Mouse (Mus musculus) olfactory bulb, adult 2 months (tissue): ENCODE results near the gene Camk2n1. TPM values are rescaled to one million over a fixed set of nuclear protein-coding genes. Genes with fewer than 3 reads are reported as not detected.

Experiments
- H3K27ac ChIP-seq: fragments of 200-500 bp; 2 replicates; pipeline ENCODE4 v1.5.1; 2012; ENCODE audit warnings: low read depth, low read length; ENCODE audit not compliant: insufficient read depth
- H3K4me1 ChIP-seq: fragments of 200-500 bp; 2 replicates; pipeline ENCODE4 v1.6.1; 2012; ENCODE audit warnings: low read length; ENCODE audit not compliant: control insufficient read depth, insufficient read depth
- H3K4me3 ChIP-seq: fragments of 200-500 bp; 2 replicates; pipeline ENCODE4 v1.5.1; 2012; ENCODE audit warnings: mild to moderate bottlenecking, low read depth, low read length, moderate library complexity; ENCODE audit not compliant: insufficient read depth
- CTCF ChIP-seq: fragments of 200-500 bp; IDR thresholded peaks from 2 replicates; pipeline ENCODE4 v1.5.1; 2012; ENCODE audit warnings: low read depth, mild to moderate bottlenecking, low read length, moderate library complexity; ENCODE audit not compliant: insufficient read depth
- POLR2A ChIP-seq: fragments of 200-500 bp; IDR thresholded peaks from 2 replicates; pipeline ENCODE4 v1.6.1; 2012; ENCODE audit warnings: mild to moderate bottlenecking, low read depth, low read length, moderate library complexity; ENCODE audit not compliant: insufficient read depth
- WGBS: fragments of 180-500 bp; shearing (Covaris S2); methylation state at CpG from one replicate; pipeline ENCODE4 v1.1.7; 2018; 5-methylcytosine and 5-hydroxymethylcytosine counted together
- polyA plus RNA-seq: library from polyadenylated mRNA; stranded (reverse); fragments of >200 nt; gene quantifications from 2 replicates; pipeline ENCODE4 v1.2.4, GENCODE M21; 2012; ENCODE audit warnings: low replicate concordance; ENCODE audit not compliant: missing spikeins, insufficient read depth, insufficient read length

Gene Camk2n1
- polyA plus RNA-seq, 1 experiment, result 114 TPM

DNA sequence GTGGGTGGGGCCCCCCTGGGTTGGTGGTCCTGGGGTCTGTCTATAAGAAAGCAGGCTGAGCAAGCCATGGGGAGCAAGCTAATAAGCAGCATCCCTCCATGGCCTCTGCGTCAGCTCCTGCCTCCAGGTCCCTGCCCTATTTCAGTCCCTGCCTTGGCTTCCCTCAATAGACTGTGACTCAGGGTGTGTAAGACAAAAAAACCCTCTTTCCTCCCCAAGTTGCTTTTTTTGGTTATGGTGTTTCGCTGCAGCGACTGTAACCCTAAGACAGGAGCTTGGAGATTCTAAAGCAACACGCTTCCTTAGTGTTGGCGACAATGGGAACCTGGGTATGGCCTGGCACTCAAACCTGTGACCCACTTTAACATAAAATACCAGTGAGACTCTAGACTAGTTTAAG is 7.4 kb downstream of the Camk2n1 start:
- peaks cover 48% of the 10 kb centered on the region for H3K4me1 ChIP-seq
- TF ChIP-seq CTCF (no peak), POLR2A (no peak)
- 63% methylated on average over 5 of the region's 5 CpGs for WGBS
- H3K27ac ChIP-seq, result peak overlapping the region; percentile 83
- H3K4me3 ChIP-seq, result no peak overlapping the region

GRCm38 (mm10) chr4:138462971-138463831 is 9.1 kb downstream of the Camk2n1 start:
- no peak for TF ChIP-seq POLR2A
- no peak for TF ChIP-seq CTCF
- Histone ChIP-seq H3K4me3 (no peak overlapping the region), H3K4me1 (peaks cover 51% of the 10 kb centered on the region), H3K27ac (peak overlapping the region; percentile 99)
- 1% methylated on average over 11 of the region's 11 CpGs for WGBS

DNA sequence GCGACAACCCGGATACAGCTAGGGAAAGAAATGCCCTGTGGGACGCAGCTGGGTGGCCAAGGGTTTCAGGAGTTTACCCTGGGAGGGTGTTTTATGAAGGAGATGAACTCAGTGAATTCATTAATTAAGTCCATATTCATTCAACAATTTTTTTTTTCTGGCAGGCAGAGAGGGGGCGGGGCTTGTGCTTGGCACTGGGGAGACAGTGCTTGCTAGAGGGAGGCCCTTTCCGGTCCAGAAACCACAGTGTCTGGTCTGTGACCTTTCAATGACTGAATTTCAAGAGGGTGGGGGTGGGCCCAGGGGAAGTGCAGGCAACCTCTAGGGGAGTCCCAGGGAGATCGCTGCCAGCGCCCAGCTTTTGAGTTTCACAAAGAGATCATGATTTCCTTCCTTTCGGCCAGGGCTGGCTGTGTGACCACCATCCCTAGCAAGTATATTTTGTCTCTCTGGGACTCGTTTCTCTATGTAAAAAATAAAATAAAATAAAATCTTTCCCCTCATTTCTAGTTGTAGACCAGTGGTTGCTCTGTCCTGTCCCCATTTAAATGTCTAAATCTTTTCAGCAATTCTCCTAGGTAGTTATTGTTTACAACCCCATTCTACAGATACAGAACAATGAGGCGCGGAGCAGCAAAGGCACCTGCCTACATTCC is 9.8 kb downstream of the Camk2n1 start:
- Histone ChIP-seq H3K4me3 (no peak overlapping the region), H3K4me1 (peaks cover 50% of the 10 kb centered on the region), H3K27ac (peak overlapping the region; percentile 99)
- TF ChIP-seq POLR2A, result no peak
- TF ChIP-seq CTCF, result no peak
- 23% methylated on average over 11 of the region's 11 CpGs for WGBS

DNA sequence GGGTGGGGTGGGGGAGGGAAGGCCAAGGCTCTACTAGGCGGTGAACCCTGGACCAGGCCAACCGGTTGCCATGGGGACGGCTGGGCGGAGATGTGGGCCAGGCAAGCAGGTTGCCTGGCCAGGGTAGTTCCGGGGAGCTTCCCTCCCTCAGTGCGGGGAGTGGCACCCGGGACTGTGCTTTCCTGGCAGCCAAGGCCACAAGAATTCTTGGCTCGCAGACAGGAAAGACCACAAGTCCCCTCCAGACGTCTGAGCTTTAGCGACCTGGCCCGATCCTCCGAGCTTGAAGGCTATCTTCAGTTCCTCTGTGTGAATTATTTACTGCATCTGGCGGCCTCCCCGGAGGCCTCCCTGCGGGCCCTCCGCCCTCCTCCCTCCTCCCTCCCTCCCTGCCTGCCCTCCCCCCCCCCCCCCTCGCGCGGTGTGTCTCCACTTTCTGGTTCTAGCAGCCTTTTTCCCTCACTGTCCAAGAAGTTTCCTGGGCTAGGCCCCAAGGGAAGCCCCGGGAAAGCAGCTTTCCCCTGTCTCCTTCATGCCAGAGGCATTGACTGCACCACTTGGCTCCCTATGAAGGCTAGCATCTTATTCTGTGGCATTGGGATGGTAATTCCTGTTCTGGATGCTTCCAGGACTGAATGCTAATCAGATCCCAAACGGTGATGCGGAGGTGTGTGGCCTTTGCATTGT is 10.7 kb downstream of the Camk2n1 start:
- peaks cover 52% of the 10 kb centered on the region for H3K4me1 ChIP-seq
- H3K4me3 ChIP-seq, result no peak overlapping the region
- TF ChIP-seq CTCF, result no peak
- WGBS, result 8% methylated on average over 20 of the region's 22 CpGs
- peak overlapping the region; percentile 69; the same call in 1 of the 2 replicates for H3K27ac ChIP-seq

GRCm38 (mm10) chr4:138465446-138465845 is 11.3 kb downstream of the Camk2n1 start:
- no peak overlapping the region for H3K4me3 ChIP-seq
- H3K4me1 ChIP-seq, result peaks cover 53% of the 10 kb centered on the region
- TF ChIP-seq POLR2A (no peak), CTCF (no peak)
- 74% methylated on average over 8 of the region's 8 CpGs for WGBS
- H3K27ac ChIP-seq, result no peak overlapping the region

- TF ChIP-seq CTCF (no peak), POLR2A (no peak)
- H3K27ac ChIP-seq, result no peak overlapping the region
These were observed 12.6 kb downstream of the Camk2n1 start for GRCm38 (mm10) chr4:138466690-138467089.

DNA sequence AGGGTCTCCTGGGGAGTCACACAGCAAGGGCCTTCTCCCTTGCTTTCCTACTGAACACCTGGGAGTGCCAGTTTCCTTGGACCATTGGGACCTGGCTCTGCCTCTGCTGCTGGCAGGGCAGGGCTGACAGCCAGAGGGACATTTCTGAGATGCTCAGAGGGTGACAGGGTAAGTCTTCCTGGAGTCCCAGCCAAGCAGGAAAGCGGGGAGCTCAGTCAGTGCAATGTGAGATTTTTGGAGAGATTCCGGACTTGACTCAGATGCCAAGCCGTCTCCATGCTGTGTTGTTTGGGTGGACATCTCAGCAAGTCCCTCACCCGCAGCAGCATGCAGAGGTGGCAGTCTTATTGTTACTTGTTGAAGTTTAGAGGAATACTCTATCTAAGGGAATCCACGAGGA is 13.3 kb downstream of the Camk2n1 start:
- H3K4me1 ChIP-seq, result peaks cover 52% of the 10 kb centered on the region
- no peak for TF ChIP-seq POLR2A
- TF ChIP-seq CTCF, result no peak
- 83% methylated on average over 5 of the region's 5 CpGs for WGBS
- H3K4me3 ChIP-seq, result no peak overlapping the region
- no peak overlapping the region for H3K27ac ChIP-seq

More at GRCm38 (mm10) chr4:138466690-138467089, 12.6 kb downstream of the Camk2n1 start:
- Histone ChIP-seq H3K4me1 (peaks cover 54% of the 10 kb centered on the region), H3K4me3 (no peak overlapping the region)
- WGBS, result 84% methylated on average over 6 of the region's 6 CpGs

GRCm38 (mm10) chr4:138469080-138469479 is 15.0 kb downstream of the Camk2n1 start:
- Histone ChIP-seq H3K4me3 (no peak overlapping the region), H3K27ac (peak overlapping the region; percentile 57)
- 13% methylated on average over 7 of the region's 7 CpGs for WGBS

More at GRCm38 (mm10) chr4:138469080-138469479, 15.0 kb downstream of the Camk2n1 start:
- peaks cover 41% of the 10 kb centered on the region for H3K4me1 ChIP-seq
- no peak for TF ChIP-seq POLR2A
- TF ChIP-seq CTCF, result no peak
